22 mouse cellular contexts compared by ENCODE assay signal in the genomic region with DNA sequence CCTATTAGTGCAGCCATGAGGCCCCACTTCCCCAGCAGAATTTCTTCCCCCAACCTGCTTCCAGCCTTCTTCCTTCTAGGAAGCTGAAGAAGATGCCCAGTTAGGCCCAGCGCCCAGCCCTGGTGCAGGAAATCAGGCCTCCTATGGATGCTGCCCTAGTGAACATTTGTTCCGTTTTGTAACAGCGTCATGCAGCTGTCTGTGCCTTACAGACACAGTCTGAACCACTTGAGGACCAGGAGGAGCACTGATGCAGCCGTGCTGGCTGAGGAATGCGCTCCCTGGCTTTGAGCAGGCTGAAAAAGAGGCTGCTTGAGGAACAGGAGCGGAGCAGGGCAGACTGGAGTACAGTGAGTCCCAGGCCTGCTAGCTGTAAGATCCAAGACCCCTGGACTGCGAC. TPM values are rescaled to one million over a fixed set of nuclear protein-coding genes. Genes with fewer than 3 reads are reported as not detected.
DNase-seq lines count a peak whose midpoint lies in the region; ATAC-seq lines count a peak whose summit lies in the region.
"Had no signal": no experiment of that assay in that cellular context is flagged by ENCODE, and none has a peak within 500 bp of the region (broad histone marks: within the 10 kb centered on the region; RNA-seq: fewer than 3 reads in every experiment).

No protein-coding gene starts in this region.

- H3K9ac ChIP-seq in forebrain, embryonic 13.5 days = peak overlapping the region; percentile 3; the same call in 1 of the 2 replicates
- 0 out of 2 replicates have a peak overlapping the region, but pooled peaks have one; percentile 8 for H3K9ac ChIP-seq in hindbrain, embryonic 13.5 days
- H3K9ac ChIP-seq in hindbrain, embryonic 12.5 days = no peak overlapping the region
- H3K9ac ChIP-seq in embryonic facial prominence, embryonic 13.5 days = peak overlapping the region; percentile 22; the same call in 1 of the 2 replicates
- H3K9ac ChIP-seq: forebrain, embryonic 12.5 days; forebrain, postnatal 0 days; intestine, embryonic 15.5 days; kidney, embryonic 15.5 days had no signal

- no peak for ATAC-seq in forebrain, embryonic 13.5 days
- ATAC-seq in hindbrain, embryonic 13.5 days (ENCODE audit: low FRiP score) = no peak
- no peak for ATAC-seq in hindbrain, embryonic 12.5 days (ENCODE audit: low FRiP score)
- no peak for ATAC-seq in embryonic facial prominence, embryonic 13.5 days (ENCODE audit: insufficient number of reproducible peaks, insufficient read depth, low FRiP score, low TSS enrichment, low read depth)
- ATAC-seq: forebrain, postnatal 0 days; intestine, embryonic 15.5 days had no signal

- H3K27me3 ChIP-seq in forebrain, embryonic 13.5 days = no peaks in the 10 kb centered on the region
- H3K27me3 ChIP-seq in forebrain, embryonic 10.5 days (ENCODE audit: poor library complexity, severe bottlenecking) = no peaks in the 10 kb centered on the region
- no peaks in the 10 kb centered on the region for H3K27me3 ChIP-seq in hindbrain, embryonic 13.5 days
- H3K27me3 ChIP-seq in hindbrain, embryonic 12.5 days = no peaks in the 10 kb centered on the region; the same call in 1 of the 2 replicates
- no peaks in the 10 kb centered on the region for H3K27me3 ChIP-seq in embryonic facial prominence, embryonic 13.5 days
- H3K27me3 ChIP-seq: intestine, embryonic 15.5 days; kidney, embryonic 15.5 days had no signal

- 73% methylated on average over 7 of the region's 7 CpGs for WGBS in forebrain, embryonic 13.5 days
- 78% methylated on average over 7 of the region's 7 CpGs for WGBS in forebrain, embryonic 10.5 days
- 79% methylated on average over 7 of the region's 7 CpGs for WGBS in hindbrain, embryonic 13.5 days
- 79% methylated on average over 7 of the region's 7 CpGs for WGBS in hindbrain, embryonic 12.5 days
- WGBS in embryonic facial prominence, embryonic 13.5 days = 67% methylated on average over 7 of the region's 7 CpGs

- H3K9me3 ChIP-seq in forebrain, embryonic 13.5 days (replicated peaks) = no peaks in the 10 kb centered on the region
- H3K9me3 ChIP-seq in forebrain, embryonic 10.5 days = no peaks in the 10 kb centered on the region
- H3K9me3 ChIP-seq in hindbrain, embryonic 13.5 days = no peaks in the 10 kb centered on the region
- H3K9me3 ChIP-seq in hindbrain, embryonic 12.5 days (replicated peaks) = no peaks in the 10 kb centered on the region
- no peaks in the 10 kb centered on the region for H3K9me3 ChIP-seq in embryonic facial prominence, embryonic 13.5 days
- H3K9me3 ChIP-seq: forebrain, embryonic 12.5 days; heart, embryonic 10.5 days; intestine, embryonic 15.5 days; kidney, embryonic 15.5 days had no signal

- H3K4me2 ChIP-seq in forebrain, embryonic 13.5 days = no peak overlapping the region
- no peak overlapping the region for H3K4me2 ChIP-seq in hindbrain, embryonic 13.5 days
- no peak overlapping the region for H3K4me2 ChIP-seq in hindbrain, embryonic 12.5 days (replicated peaks)
- H3K4me2 ChIP-seq in embryonic facial prominence, embryonic 13.5 days = no peak overlapping the region
- H3K4me2 ChIP-seq: forebrain, embryonic 12.5 days; intestine, embryonic 15.5 days; kidney, embryonic 15.5 days had no signal

- no peak overlapping the region for H3K27ac ChIP-seq in forebrain, embryonic 13.5 days
- H3K27ac ChIP-seq in forebrain, embryonic 10.5 days = no peak overlapping the region
- H3K27ac ChIP-seq in hindbrain, embryonic 13.5 days = no peak overlapping the region
- H3K27ac ChIP-seq in hindbrain, embryonic 12.5 days = no peak overlapping the region
- no peak overlapping the region for H3K27ac ChIP-seq in embryonic facial prominence, embryonic 13.5 days
- H3K27ac ChIP-seq: forebrain, embryonic 12.5 days; heart, embryonic 10.5 days; intestine, embryonic 15.5 days; kidney, embryonic 15.5 days had no signal

- H3K4me3 ChIP-seq in forebrain, embryonic 13.5 days = no peak overlapping the region
- no peak overlapping the region for H3K4me3 ChIP-seq in forebrain, embryonic 10.5 days
- no peak overlapping the region for H3K4me3 ChIP-seq in hindbrain, embryonic 13.5 days
- no peak overlapping the region for H3K4me3 ChIP-seq in hindbrain, embryonic 12.5 days
- H3K4me3 ChIP-seq in embryonic facial prominence, embryonic 13.5 days = no peak overlapping the region
- H3K4me3 ChIP-seq: forebrain, embryonic 12.5 days; heart, embryonic 10.5 days; intestine, embryonic 15.5 days; kidney, embryonic 15.5 days had no signal

- peaks cover 4% of the 10 kb centered on the region for H3K4me1 ChIP-seq in forebrain, embryonic 13.5 days
- H3K4me1 ChIP-seq in forebrain, embryonic 10.5 days = peaks cover 27% of the 10 kb centered on the region
- H3K4me1 ChIP-seq in hindbrain, embryonic 13.5 days (replicated peaks) = peaks cover 10% of the 10 kb centered on the region
- peaks cover 11% of the 10 kb centered on the region for H3K4me1 ChIP-seq in hindbrain, embryonic 12.5 days
- peaks cover 7% of the 10 kb centered on the region; the same call in 1 of the 2 replicates for H3K4me1 ChIP-seq in embryonic facial prominence, embryonic 13.5 days

- no peak for DNase-seq in forebrain, embryonic 10.5 days (ENCODE audit: extremely low spot score, low spot score)
- no peak for DNase-seq in kidney, adult 8-10 months
- no peak for DNase-seq in urinary bladder, postnatal 14 days (ENCODE audit: low spot score)
- DNase-seq: adrenal gland, adult 8-10 months; adrenal gland, postnatal 36 days; cerebellum, adult 8-10 months; cerebellum, postnatal 36 days; forebrain, postnatal 0 days; heart, adult 18-20 months; heart, postnatal 10 days; heart, postnatal 4 days; kidney, adult 18-20 months had no signal

- H3K36me3 ChIP-seq in forebrain, embryonic 13.5 days (ENCODE audit: poor library complexity, severe bottlenecking) = no peaks in the 10 kb centered on the region
- H3K36me3 ChIP-seq in forebrain, embryonic 10.5 days (replicated peaks) = no peaks in the 10 kb centered on the region
- no peaks in the 10 kb centered on the region for H3K36me3 ChIP-seq in hindbrain, embryonic 13.5 days
- no peaks in the 10 kb centered on the region for H3K36me3 ChIP-seq in hindbrain, embryonic 12.5 days
- no peaks in the 10 kb centered on the region for H3K36me3 ChIP-seq in embryonic facial prominence, embryonic 13.5 days
- H3K36me3 ChIP-seq: forebrain, embryonic 12.5 days; heart, embryonic 10.5 days; intestine, embryonic 15.5 days; kidney, embryonic 15.5 days had no signal

RNA-seq across cellular contexts. Expression of gene 2010003K11Rik, which starts 3.7 kb away (rescaled TPM):
- polyA plus RNA-seq in forebrain, embryonic 13.5 days (2015; fragmentation: Nextera tagmentation; extraction: Ambion mirVana) = not detected in 2 replicates
- not detected in 2 replicates for polyA plus RNA-seq in forebrain, embryonic 10.5 days (2016; fragmentation: Nextera tagmentation; extraction: Ambion mirVana)
- not detected in 2 replicates for polyA plus RNA-seq in hindbrain, embryonic 13.5 days (2015; fragmentation: Nextera tagmentation; extraction: Ambion mirVana)
- polyA plus RNA-seq in hindbrain, embryonic 12.5 days (2016; fragmentation: Nextera tagmentation; extraction: Ambion mirVana) = not detected in 2 replicates
- polyA plus RNA-seq in embryonic facial prominence, embryonic 13.5 days (2015; fragmentation: Nextera tagmentation; extraction: Ambion mirVana) = not detected in 2 replicates
- polyA plus RNA-seq: brain, embryonic 14.5 days; forebrain, embryonic 12.5 days; forebrain, postnatal 0 days; heart, embryonic 10.5 days; heart, embryonic 14.5 days; kidney, embryonic 15.5 days had no signal

RNA-seq across cellular contexts. Expression of gene Pcx, which starts 15.6 kb away (rescaled TPM):
- polyA plus RNA-seq in forebrain, embryonic 13.5 days (2015; fragmentation: Nextera tagmentation; extraction: Ambion mirVana) = 15.9 and 17.3 TPM in 2 replicates
- 17.0 and 18.5 TPM in 2 replicates for polyA plus RNA-seq in forebrain, embryonic 10.5 days (2016; fragmentation: Nextera tagmentation; extraction: Ambion mirVana)
- 22.5 and 24.3 TPM in 2 replicates for polyA plus RNA-seq in hindbrain, embryonic 13.5 days (2015; fragmentation: Nextera tagmentation; extraction: Ambion mirVana)
- polyA plus RNA-seq in hindbrain, embryonic 12.5 days (2016; fragmentation: Nextera tagmentation; extraction: Ambion mirVana) = 24.8 and 25.2 TPM in 2 replicates
- 24.8 and 26.3 TPM in 2 replicates for polyA plus RNA-seq in embryonic facial prominence, embryonic 13.5 days (2015; fragmentation: Nextera tagmentation; extraction: Ambion mirVana)

RNA-seq across cellular contexts. Expression of gene Syt12, which starts 17.5 kb away (rescaled TPM):
- polyA plus RNA-seq in forebrain, embryonic 13.5 days (2015; fragmentation: Nextera tagmentation; extraction: Ambion mirVana) = 1.0 and 1.3 TPM in 2 replicates
- polyA plus RNA-seq in forebrain, embryonic 10.5 days (2016; fragmentation: Nextera tagmentation; extraction: Ambion mirVana) = 2.5 and 3.0 TPM in 2 replicates
- polyA plus RNA-seq in hindbrain, embryonic 13.5 days (2015; fragmentation: Nextera tagmentation; extraction: Ambion mirVana) = 2.9 and 3.6 TPM in 2 replicates
- 1.5 and 1.7 TPM in 2 replicates for polyA plus RNA-seq in hindbrain, embryonic 12.5 days (2016; fragmentation: Nextera tagmentation; extraction: Ambion mirVana)
- polyA plus RNA-seq in embryonic facial prominence, embryonic 13.5 days (2015; fragmentation: Nextera tagmentation; extraction: Ambion mirVana) = 2.0 and 2.3 TPM in 2 replicates

RNA-seq across cellular contexts. Expression of gene Rhod, which starts 55.5 kb away (rescaled TPM):
- 5.5 and 6.6 TPM in 2 replicates for polyA plus RNA-seq in forebrain, embryonic 13.5 days (2015; fragmentation: Nextera tagmentation; extraction: Ambion mirVana)
- polyA plus RNA-seq in forebrain, embryonic 10.5 days (2016; fragmentation: Nextera tagmentation; extraction: Ambion mirVana) = 20.8 and 23.2 TPM in 2 replicates
- 7.0 and 7.8 TPM in 2 replicates for polyA plus RNA-seq in hindbrain, embryonic 13.5 days (2015; fragmentation: Nextera tagmentation; extraction: Ambion mirVana)
- polyA plus RNA-seq in hindbrain, embryonic 12.5 days (2016; fragmentation: Nextera tagmentation; extraction: Ambion mirVana) = 15.3 and 16.4 TPM in 2 replicates
- polyA plus RNA-seq in embryonic facial prominence, embryonic 13.5 days (2015; fragmentation: Nextera tagmentation; extraction: Ambion mirVana) = 39.2 and 42.7 TPM in 2 replicates
